Mouse (Mus musculus) adrenal gland, adult 18-20 months (tissue): ENCODE data around the gene Cpne4. TPM values are rescaled to one million over a fixed set of nuclear protein-coding genes. Genes with fewer than 3 reads are reported as not detected.

Source experiments
- DNase-seq, 2 experiments: peaks; one replicate each; pipeline ENCODE4 v3.0.0; 2021 to 2022; ENCODE audit warnings: low spot score in 2 of 2
- long read RNA-seq, 2 experiments: library from polyadenylated mRNA; stranded (forward); transcript quantifications; one replicate each; pipeline ENCODE4 v2.0.0; 2021
- total RNA-seq, 2 experiments: library from RNA; stranded (reverse); gene quantifications; 1 replicate in 1 of 2; 2 replicates in 1 of 2; pipeline ENCODE4 v1.2.3; 2021

Cpne4 gene
- total RNA-seq = under 1 TPM in 1 of 2 experiments, not detected in 1; 0.20 TPM
- long read RNA-seq, experiment 1 = 0 reads
- long read RNA-seq, experiment 2 = 0 reads

- DNase-seq = no peak
Observed at GRCm38 (mm10) chr9:104546986-104547385, at the start of gene Cpne4. Gene Cpne4, plus strand, starts transcription at chr9:104547286.

GRCm38 (mm10) chr9:104515187-104515586, 31.9 kb upstream of the Cpne4 start:
- DNase-seq = no peak

- DNase-seq = no peak
Observed at GRCm38 (mm10) chr9:104535508-104535907, 11.6 kb upstream of the Cpne4 start.

GRCm38 (mm10) chr9:104565815-104566214, 18.7 kb downstream of the Cpne4 start:
- no peak for DNase-seq

GRCm38 (mm10) chr9:104566468-104566867, 19.4 kb downstream of the Cpne4 start:
- DNase-seq = no peak

GRCm38 (mm10) chr9:104567096-104567495, 20.0 kb downstream of the Cpne4 start:
- no peak for DNase-seq

- peak; percentile 75 to 80 for DNase-seq
Observed at GRCm38 (mm10) chr9:104569480-104570167, 22.5 kb downstream of the Cpne4 start.

- DNase-seq = no peak
Observed at GRCm38 (mm10) chr9:104572856-104573255, 25.8 kb downstream of the Cpne4 start.

GRCm38 (mm10) chr9:104574476-104574875, 27.4 kb downstream of the Cpne4 start:
- peak; percentile 49 to 63 for DNase-seq

- DNase-seq = no peak
Observed at GRCm38 (mm10) chr9:104581921-104582624, 35.0 kb downstream of the Cpne4 start.

GRCm38 (mm10) chr9:104582675-104583074, 35.6 kb downstream of the Cpne4 start:
- DNase-seq = no peak

- DNase-seq = no peak
Observed at GRCm38 (mm10) chr9:104594550-104594949, 47.5 kb downstream of the Cpne4 start.

GRCm38 (mm10) chr9:104594979-104595378, 47.9 kb downstream of the Cpne4 start:
- DNase-seq = no peak

GRCm38 (mm10) chr9:104612523-104612922, 65.4 kb downstream of the Cpne4 start:
- DNase-seq = no peak

- DNase-seq = no peak
Observed at GRCm38 (mm10) chr9:104616691-104617090, 69.6 kb downstream of the Cpne4 start.

- no peak for DNase-seq
Observed at GRCm38 (mm10) chr9:104623564-104623963, 76.5 kb downstream of the Cpne4 start.

- DNase-seq = no peak
Observed at GRCm38 (mm10) chr9:104627816-104628215, 80.7 kb downstream of the Cpne4 start.

- DNase-seq = no peak
Observed at GRCm38 (mm10) chr9:104629282-104629681, 82.2 kb downstream of the Cpne4 start.

- DNase-seq = no peak
Observed at GRCm38 (mm10) chr9:104646348-104646994, 99.4 kb downstream of the Cpne4 start.

GRCm38 (mm10) chr9:104652691-104653261, 105.7 kb downstream of the Cpne4 start:
- DNase-seq = no peak

GRCm38 (mm10) chr9:104659758-104660157, 112.7 kb downstream of the Cpne4 start:
- DNase-seq = no peak

- DNase-seq = no peak
Observed at GRCm38 (mm10) chr9:104676665-104677064, 129.6 kb downstream of the Cpne4 start.
